Mouse (Mus musculus): Measurements from ENCODE around the gene Olfr462. TPM values are rescaled to one million over a fixed set of nuclear protein-coding genes. Genes with fewer than 3 reads are reported as not detected.

Gene Olfr462
- total and polyA plus RNA-seq, 3 experiments, result 0.05 TPM; not detected in 2

DNA sequence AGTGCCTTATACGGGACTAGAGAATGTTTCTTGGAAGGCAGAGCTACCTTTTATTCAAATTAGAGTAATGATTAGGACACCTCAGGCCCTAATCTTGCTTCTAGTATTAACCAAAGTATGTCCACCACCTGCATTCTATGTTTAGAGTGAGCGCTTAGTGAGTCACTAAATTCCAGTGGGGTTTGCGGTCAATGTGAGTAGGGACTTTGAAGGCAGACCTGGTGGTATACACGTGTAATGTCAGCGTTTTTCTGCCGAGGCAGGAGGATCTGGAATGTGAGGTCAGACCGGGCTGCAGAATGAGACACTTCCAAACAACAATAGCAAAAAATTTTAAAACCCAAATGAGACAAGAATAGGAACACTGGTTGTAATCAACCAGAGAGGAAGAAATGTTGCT, 37.5 kb downstream of the Olfr462 start:
- Histone ChIP-seq H3K4me3 (ENCODE audit: low read depth, low read length) (no peak overlapping the region), H3K4me1 (ENCODE audit: insufficient read depth, low read depth, low read length) (peaks cover 8% of the 10 kb centered on the region), H3K27me3 (ENCODE audit: insufficient read depth, low read length) (peaks cover 3% of the 10 kb centered on the region; the same call in 1 of the 2 replicates), H3K36me3 (replicated peaks) (peaks cover 28% of the 10 kb centered on the region), H3K9me3 (replicated peaks) (no peaks in the 10 kb centered on the region)
- TF ChIP-seq CTCF (IDR thresholded peaks at IDR 0.05; ENCODE audit: low read depth, low read length) (no peak), TAL1 (conservative IDR thresholded peaks at IDR 0.05; ENCODE audit: low read depth, low read length) (no peak), POLR2AphosphoS5 (IDR thresholded peaks at IDR 0.05; ENCODE audit: insufficient replicate concordance, low read depth, low read length) (no peak), GATA2 (IDR thresholded peaks at IDR 0.05; ENCODE audit: borderline replicate concordance, low read depth, low read length) (no peak), GATA1 (IDR thresholded peaks at IDR 0.05; ENCODE audit: borderline replicate concordance, low read length) (no peak)
- DNase-seq (ENCODE audit: low spot score) (no peak), ATAC-seq (ENCODE audit: extremely low read depth, insufficient number of reproducible peaks, low FRiP score, poor library complexity, severe bottlenecking) (no peak)

DNA sequence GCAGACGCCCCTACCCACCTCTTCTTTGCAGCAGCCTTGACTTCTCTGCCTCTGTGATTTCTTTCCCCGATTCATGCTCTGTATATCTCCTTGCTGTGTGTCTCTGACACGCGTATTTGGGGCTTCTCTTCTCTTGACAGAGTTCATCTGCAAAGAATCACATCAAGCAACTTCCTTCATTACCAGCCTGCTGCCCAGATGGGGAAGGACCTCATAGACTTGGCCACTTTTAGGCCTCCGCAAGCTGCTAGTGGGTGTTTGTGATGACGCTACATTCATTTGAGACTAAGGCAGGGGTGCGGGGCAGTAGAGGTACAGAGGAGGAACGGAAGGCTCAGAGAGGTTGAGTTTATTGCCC, 38.5 kb downstream of the Olfr462 start:
- Histone ChIP-seq H3K4me3 (ENCODE audit: low read depth, low read length) (peak overlapping the region; percentile 72), H3K27me3 (ENCODE audit: insufficient read depth, low read length) (peaks cover 3% of the 10 kb centered on the region; the same call in 1 of the 2 replicates), H3K9me3 (replicated peaks) (no peaks in the 10 kb centered on the region), H3K36me3 (replicated peaks) (peaks cover 27% of the 10 kb centered on the region), H3K4me1 (ENCODE audit: insufficient read depth, low read depth, low read length) (peaks cover 8% of the 10 kb centered on the region)
- ATAC-seq (ENCODE audit: extremely low read depth, insufficient number of reproducible peaks, low FRiP score, poor library complexity, severe bottlenecking), result no peak
- no peak for DNase-seq (ENCODE audit: low spot score)
- TF ChIP-seq CTCF (IDR thresholded peaks at IDR 0.05; ENCODE audit: low read depth, low read length), result no peak
- no peak for TF ChIP-seq GATA1 (IDR thresholded peaks at IDR 0.05; ENCODE audit: borderline replicate concordance, low read length)
- no peak for TF ChIP-seq GATA2 (IDR thresholded peaks at IDR 0.05; ENCODE audit: borderline replicate concordance, low read depth, low read length)
- no peak for TF ChIP-seq TAL1 (conservative IDR thresholded peaks at IDR 0.05; ENCODE audit: low read depth, low read length)
- no peak for TF ChIP-seq POLR2AphosphoS5 (IDR thresholded peaks at IDR 0.05; ENCODE audit: insufficient replicate concordance, low read depth, low read length)

DNA sequence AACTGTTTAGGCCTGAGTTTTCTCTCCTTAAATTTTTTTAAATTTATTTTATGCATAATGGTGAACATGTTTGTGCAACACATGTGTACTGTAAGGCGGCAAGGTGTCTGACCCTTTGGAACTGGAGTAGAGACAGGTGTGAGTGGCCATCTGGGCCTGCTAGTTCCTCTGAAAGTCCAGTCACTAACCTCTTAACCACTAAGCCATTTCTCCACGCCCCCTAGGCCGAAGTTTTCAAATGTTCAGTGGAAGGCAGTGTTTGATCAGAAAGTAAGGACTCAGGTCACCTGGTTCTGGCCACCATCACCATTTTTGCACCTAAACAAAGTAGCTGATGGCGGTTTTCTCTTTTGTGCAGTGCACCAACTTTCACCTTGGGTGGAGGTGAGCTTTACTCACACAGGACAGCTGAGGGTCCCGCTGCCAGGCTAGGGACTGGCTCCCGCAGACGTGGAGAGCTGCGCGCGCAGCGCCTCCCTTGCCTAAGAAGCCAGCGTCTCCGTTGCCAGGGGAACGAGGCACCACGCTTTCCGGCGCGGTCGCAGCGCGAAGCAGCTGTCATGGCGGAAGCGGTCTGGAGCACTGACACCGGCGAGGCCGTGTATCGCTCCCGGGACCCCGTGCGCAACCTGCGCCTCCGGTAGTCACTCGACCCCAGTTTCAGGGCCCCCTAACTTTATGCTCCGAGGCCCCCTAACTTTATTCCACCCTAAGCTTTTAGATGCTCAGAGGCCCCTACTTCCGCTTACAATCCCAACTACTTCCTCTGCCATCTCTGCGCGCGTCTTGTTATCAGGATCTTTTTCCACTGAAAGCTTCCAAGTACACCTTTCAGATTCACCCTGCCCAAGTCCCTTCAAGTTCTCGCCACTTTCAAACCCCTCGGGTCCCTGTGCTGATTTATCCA, 39.1 kb downstream of the Olfr462 start, which contains the start of gene Mks1:
Gene Mks1, plus strand, starts transcription at position 526 of the 907 bp plus-strand sequence.
- ATAC-seq (ENCODE audit: extremely low read depth, insufficient number of reproducible peaks, low FRiP score, poor library complexity, severe bottlenecking), result 0 out of 2 replicates have a peak, but pooled peaks have one; percentile 34
- peaks cover 3% of the 10 kb centered on the region; the same call in 1 of the 2 replicates for H3K27me3 ChIP-seq (ENCODE audit: insufficient read depth, low read length)
- peaks cover 20% of the 10 kb centered on the region for H3K36me3 ChIP-seq (replicated peaks)
- H3K4me1 ChIP-seq (ENCODE audit: insufficient read depth, low read depth, low read length), result peaks cover 8% of the 10 kb centered on the region
- DNase-seq (ENCODE audit: low spot score), result peak; percentile 78
- peak within 1 kb of the TSS; percentile 72 for H3K4me3 ChIP-seq (ENCODE audit: low read depth, low read length)
- H3K9me3 ChIP-seq (replicated peaks), result no peaks in the 10 kb centered on the region
- TF ChIP-seq POLR2AphosphoS5 (IDR thresholded peaks at IDR 0.05; ENCODE audit: insufficient replicate concordance, low read depth, low read length) (no peak), TAL1 (conservative IDR thresholded peaks at IDR 0.05; ENCODE audit: low read depth, low read length) (no peak), GATA1 (IDR thresholded peaks at IDR 0.05; ENCODE audit: borderline replicate concordance, low read length) (no peak), CTCF (IDR thresholded peaks at IDR 0.05; ENCODE audit: low read depth, low read length) (no peak), GATA2 (IDR thresholded peaks at IDR 0.05; ENCODE audit: borderline replicate concordance, low read depth, low read length) (no peak)

DNA sequence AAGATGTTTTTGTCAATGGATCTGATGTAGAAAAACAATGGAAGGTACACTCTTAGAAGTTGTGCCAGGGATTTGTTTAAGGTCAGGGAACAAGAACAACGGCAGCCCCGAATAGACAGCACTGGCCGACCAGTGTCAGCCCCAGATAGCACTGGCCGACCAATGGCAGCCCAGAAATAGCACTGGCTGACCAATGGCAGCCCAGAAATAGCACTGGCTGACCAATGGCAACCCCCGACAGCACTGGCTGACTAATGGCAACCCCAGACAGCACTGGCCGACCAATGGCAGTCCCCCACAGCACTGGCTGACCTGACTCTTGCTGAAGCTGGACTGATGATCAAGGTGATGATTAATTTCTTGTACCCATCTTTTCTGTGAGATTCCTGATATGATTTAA, 44.2 kb downstream of the Olfr462 start:
- ATAC-seq (ENCODE audit: extremely low read depth, insufficient number of reproducible peaks, low FRiP score, poor library complexity, severe bottlenecking), result no peak
- TF ChIP-seq GATA2 (IDR thresholded peaks at IDR 0.05; ENCODE audit: borderline replicate concordance, low read depth, low read length) (no peak), CTCF (IDR thresholded peaks at IDR 0.05; ENCODE audit: low read depth, low read length) (no peak), GATA1 (IDR thresholded peaks at IDR 0.05; ENCODE audit: borderline replicate concordance, low read length) (no peak), POLR2AphosphoS5 (IDR thresholded peaks at IDR 0.05; ENCODE audit: insufficient replicate concordance, low read depth, low read length) (no peak), TAL1 (conservative IDR thresholded peaks at IDR 0.05; ENCODE audit: low read depth, low read length) (no peak)
- DNase-seq (ENCODE audit: low spot score), result no peak

DNA sequence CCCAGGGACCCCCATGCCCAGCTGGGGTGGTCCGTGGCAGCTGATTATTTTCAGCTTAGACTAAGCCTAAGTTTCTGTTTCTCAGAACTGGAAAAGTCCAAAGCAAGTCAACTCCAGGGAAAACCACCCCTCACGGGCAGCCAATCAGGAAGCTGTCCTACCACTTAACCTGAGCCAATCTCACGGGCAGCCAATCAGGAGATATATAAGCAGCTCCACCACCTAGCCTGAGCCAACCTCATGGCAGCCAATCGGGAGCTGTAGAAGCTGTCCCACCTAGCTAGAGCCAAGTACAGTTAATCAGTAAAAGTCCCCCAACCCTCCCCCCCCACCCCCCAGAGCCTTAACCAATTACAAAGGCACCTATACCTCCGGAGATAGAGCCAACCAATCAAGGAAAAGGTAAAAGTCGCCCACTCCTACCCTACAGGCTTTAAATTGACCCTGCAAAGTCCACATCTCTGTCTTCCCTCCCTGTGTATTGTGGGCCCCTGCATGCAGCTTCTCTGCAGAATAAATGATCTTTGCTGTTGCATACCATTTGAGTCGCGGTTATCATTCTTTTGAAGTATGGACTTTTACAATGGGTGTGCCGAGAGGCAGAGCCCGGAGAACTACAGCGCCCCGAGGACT, 45.0 kb downstream of the Olfr462 start:
- no peak for TF ChIP-seq CTCF (IDR thresholded peaks at IDR 0.05; ENCODE audit: low read depth, low read length)
- Histone ChIP-seq H3K36me3 (replicated peaks) (no peaks in the 10 kb centered on the region), H3K9me3 (replicated peaks) (no peaks in the 10 kb centered on the region), H3K4me3 (ENCODE audit: low read depth, low read length) (no peak overlapping the region), H3K27me3 (ENCODE audit: insufficient read depth, low read length) (peaks cover 3% of the 10 kb centered on the region; the same call in 1 of the 2 replicates), H3K4me1 (ENCODE audit: insufficient read depth, low read depth, low read length) (no peaks in the 10 kb centered on the region)
- ATAC-seq (ENCODE audit: extremely low read depth, insufficient number of reproducible peaks, low FRiP score, poor library complexity, severe bottlenecking) (no peak), DNase-seq (ENCODE audit: low spot score) (no peak)

More for the DNA sequence above, 44.2 kb downstream of the Olfr462 start:
- peaks cover 3% of the 10 kb centered on the region; the same call in 1 of the 2 replicates for H3K4me1 ChIP-seq (ENCODE audit: insufficient read depth, low read depth, low read length)
- H3K27me3 ChIP-seq (ENCODE audit: insufficient read depth, low read length), result peaks cover 3% of the 10 kb centered on the region; the same call in 1 of the 2 replicates
- H3K9me3 ChIP-seq (replicated peaks), result no peaks in the 10 kb centered on the region
- no peak overlapping the region for H3K4me3 ChIP-seq (ENCODE audit: low read depth, low read length)
- no peaks in the 10 kb centered on the region for H3K36me3 ChIP-seq (replicated peaks)

DNA sequence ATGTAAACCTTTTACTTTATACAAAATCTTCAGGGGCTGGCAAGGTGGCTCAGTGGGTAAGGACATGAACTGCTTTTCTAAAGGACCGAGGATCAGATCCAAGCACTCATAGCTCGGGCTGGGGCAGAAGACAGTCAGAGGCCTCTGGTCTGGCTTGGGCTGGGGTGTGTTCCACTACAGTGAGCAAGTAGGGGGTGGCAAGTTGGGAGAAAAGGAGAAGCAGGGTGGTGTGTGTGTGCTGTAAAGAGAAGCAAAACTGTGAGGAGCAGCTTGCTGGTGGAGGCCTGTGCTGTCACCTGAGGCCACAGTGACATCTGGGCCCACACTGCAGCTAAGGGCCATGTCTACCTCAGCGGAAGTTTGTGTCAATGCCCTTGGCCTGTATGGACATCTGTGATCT, 50.6 kb downstream of the Olfr462 start:
- TF ChIP-seq TAL1 (conservative IDR thresholded peaks at IDR 0.05; ENCODE audit: low read depth, low read length) (no peak), CTCF (IDR thresholded peaks at IDR 0.05; ENCODE audit: low read depth, low read length) (no peak)
- Histone ChIP-seq H3K27me3 (ENCODE audit: insufficient read depth, low read length) (peaks cover 7% of the 10 kb centered on the region), H3K4me3 (ENCODE audit: low read depth, low read length) (no peak overlapping the region), H3K4me1 (ENCODE audit: insufficient read depth, low read depth, low read length) (no peaks in the 10 kb centered on the region), H3K9me3 (replicated peaks) (no peaks in the 10 kb centered on the region), H3K36me3 (replicated peaks) (no peaks in the 10 kb centered on the region)
- ATAC-seq (ENCODE audit: extremely low read depth, insufficient number of reproducible peaks, low FRiP score, poor library complexity, severe bottlenecking), result no peak
- no peak for DNase-seq (ENCODE audit: low spot score)

Data from G1E (cell line).